In the genomic region with DNA sequence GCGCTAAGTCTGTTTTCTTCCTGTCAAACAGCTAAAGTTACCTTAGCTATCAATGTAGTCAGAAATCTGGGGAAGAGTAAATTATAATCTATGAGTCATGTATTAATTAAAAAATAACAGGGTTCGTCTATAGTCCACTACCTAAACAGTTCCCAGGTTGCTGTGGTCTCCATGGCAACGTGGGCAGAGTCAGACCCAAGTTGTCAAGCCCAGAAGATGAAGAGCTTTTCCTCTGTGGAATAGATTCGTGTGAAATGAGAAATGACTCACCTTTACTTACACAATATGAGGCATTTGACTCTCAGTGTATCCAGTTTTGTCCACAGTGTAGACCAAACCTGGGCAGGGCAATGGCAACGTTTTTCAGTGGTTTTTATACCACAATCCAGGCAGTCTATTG, we compare ENCODE assay signal across 17 mouse cellular contexts.
A peak's percentile ranks its signal among the peaks of the same experiment; 100 is the strongest.
DNase-seq lines count a peak whose midpoint lies in the region; ATAC-seq and TF ChIP-seq lines count a peak whose summit lies in the region.
"Had no signal": no experiment of that assay in that cellular context is flagged by ENCODE, and none has a peak within 500 bp of the region (broad histone marks: within the 10 kb centered on the region; RNA-seq: fewer than 3 reads in every experiment).

No protein-coding gene starts in this region.

- DNase-seq in adrenal gland, postnatal 14 days = peak; percentile 29
- DNase-seq in adrenal gland, postnatal 10 days = no peak
- DNase-seq in kidney, postnatal 4 days = peak; percentile 31 to 60
- peak; percentile 48 for DNase-seq in MN1 (ENCODE audit: low spot score)
- peak; percentile 20 for DNase-seq in brain, embryonic 14.5 days (ENCODE audit: low read depth)
- DNase-seq in thymus, postnatal 4 days = no peak
- DNase-seq: cerebellum, adult 9-10 months; kidney, adult 8-10 months; left cerebral cortex, postnatal 4 days; liver; thymus, postnatal 36 days had no signal

- peaks cover 2% of the 10 kb centered on the region; the same call in 1 of the 2 replicates for H3K4me1 ChIP-seq in kidney, embryonic 16.5 days (ENCODE audit: insufficient read depth, low read length)

- H3K27me3 ChIP-seq in kidney, embryonic 16.5 days (ENCODE audit: insufficient read depth, low read length) = no peaks in the 10 kb centered on the region
- H3K27me3 ChIP-seq: CH12.LX; forebrain, embryonic 12.5 days; heart, embryonic 12.5 days; megakaryocyte, embryonic 14.5 days; neural tube, embryonic 15.5 days had no signal

- no peaks in the 10 kb centered on the region for H3K9me3 ChIP-seq in kidney, embryonic 16.5 days (ENCODE audit: low read length)
- H3K9me3 ChIP-seq: forebrain, embryonic 12.5 days; heart, embryonic 12.5 days; megakaryocyte, embryonic 14.5 days; neural tube, embryonic 15.5 days had no signal

- H3K4me2 ChIP-seq in kidney, embryonic 16.5 days (replicated peaks; ENCODE audit: low read depth, low read length) = no peak overlapping the region
- H3K4me2 ChIP-seq: forebrain, embryonic 12.5 days; heart, embryonic 12.5 days; neural tube, embryonic 15.5 days had no signal

- no peak for TF ChIP-seq CTCF in brain, embryonic 14.5 days (IDR thresholded peaks at IDR 0.05; ENCODE audit: borderline replicate concordance, extremely low read depth, insufficient read depth, insufficient read length)

- ATAC-seq in kidney, embryonic 16.5 days (ENCODE audit: low FRiP score, low TSS enrichment) = no peak; the same call in 1 of the 2 replicates

- H3K36me3 ChIP-seq in kidney, embryonic 16.5 days (ENCODE audit: insufficient read depth, low read length) = no peaks in the 10 kb centered on the region
- H3K36me3 ChIP-seq: forebrain, embryonic 12.5 days; heart, embryonic 12.5 days; neural tube, embryonic 15.5 days had no signal

- no peak overlapping the region for H3K27ac ChIP-seq in kidney, embryonic 16.5 days (ENCODE audit: low read length)
- H3K27ac ChIP-seq: forebrain, embryonic 12.5 days; neural tube, embryonic 15.5 days had no signal

- H3K4me3 ChIP-seq in kidney, embryonic 16.5 days (ENCODE audit: low read length) = no peak overlapping the region
- H3K4me3 ChIP-seq: forebrain, embryonic 12.5 days; heart, embryonic 12.5 days; megakaryocyte, embryonic 14.5 days; neural tube, embryonic 15.5 days had no signal

- 41% methylated on average over 5 of the region's 5 CpGs for WGBS in kidney, embryonic 16.5 days

- TF ChIP-seq POLR2A in brain, embryonic 14.5 days (IDR thresholded peaks at IDR 0.05; ENCODE audit: borderline replicate concordance, extremely low read depth, insufficient read depth, insufficient read length, poor library complexity, severe bottlenecking) = no peak

- no peak overlapping the region for H3K9ac ChIP-seq in kidney, embryonic 16.5 days (replicated peaks; ENCODE audit: low read length)
- H3K9ac ChIP-seq: forebrain, embryonic 12.5 days; heart, embryonic 12.5 days; neural tube, embryonic 15.5 days had no signal

Comparison
In these comparisons a context has a peak if more than half of its experiments do, and no peak if none do; other contexts are left out.
1. DNase-seq: peak in adrenal gland, postnatal 14 days (single experiment), kidney, postnatal 4 days (2 of 2), MN1 (single experiment) and brain, embryonic 14.5 days (single experiment); none in adrenal gland, postnatal 10 days (single experiment) and thymus, postnatal 4 days (single experiment).